Mouse (Mus musculus) c-Kit-positive CD71-positive TER-119-negative erythroid progenitor cells, embryonic 14.5 days (primary cell): ENCODE data around the gene Smchd1.
"Not testable (repeated sequence)": the region's sequence is repeated elsewhere in the genome, so short reads cannot be mapped to it uniquely, and the experiment has no call there.

Source experiments
- DNase-seq: peaks from one replicate; pipeline ENCODE4 v3.0.0-alpha.2; 2013; ENCODE audit warnings: low read depth

Gene Smchd1

GRCm38 (mm10) chr17:71474762-71475704, at the start of gene Smchd1:
Gene Smchd1, minus strand, starts transcription at chr17:71475343.
- DNase-seq = peak; percentile 88

GRCm38 (mm10) chr17:71510297-71510696, 35.2 kb upstream of the Smchd1 start:
- peak; percentile 25 for DNase-seq

GRCm38 (mm10) chr17:71506832-71507231, 31.7 kb upstream of the Smchd1 start:
- DNase-seq = no peak

- no peak for DNase-seq
Observed at GRCm38 (mm10) chr17:71495784-71496183, 20.6 kb upstream of the Smchd1 start.

- DNase-seq = no peak
Observed at GRCm38 (mm10) chr17:71491332-71491686, 16.2 kb upstream of the Smchd1 start.

- DNase-seq = peak; percentile 62
Observed at GRCm38 (mm10) chr17:71490666-71491331, 15.7 kb upstream of the Smchd1 start.

- peak; percentile 29 for DNase-seq
Observed at GRCm38 (mm10) chr17:71489703-71490461, 14.7 kb upstream of the Smchd1 start.

- peak; percentile 32 for DNase-seq
Observed at GRCm38 (mm10) chr17:71486231-71486851, 11.2 kb upstream of the Smchd1 start.

GRCm38 (mm10) chr17:71485791-71486230, 10.7 kb upstream of the Smchd1 start:
- DNase-seq = no peak

GRCm38 (mm10) chr17:71484711-71485110, 9.6 kb upstream of the Smchd1 start:
- no peak for DNase-seq

GRCm38 (mm10) chr17:71483418-71484060, 8.4 kb upstream of the Smchd1 start:
- no peak for DNase-seq

- DNase-seq = no peak
Observed at GRCm38 (mm10) chr17:71479381-71479901, 4.3 kb upstream of the Smchd1 start.

- DNase-seq = no peak
Observed at GRCm38 (mm10) chr17:71477481-71477880, 2.3 kb upstream of the Smchd1 start.

GRCm38 (mm10) chr17:71476346-71477020, 1.3 kb upstream of the Smchd1 start:
- DNase-seq = no peak

- peak; percentile 25 for DNase-seq
Observed at GRCm38 (mm10) chr17:71475705-71476089, 554 bp upstream of the Smchd1 start.

- DNase-seq = no peak
Observed at GRCm38 (mm10) chr17:71474128-71474527, 1.0 kb downstream of the Smchd1 start.

- no peak for DNase-seq
Observed at GRCm38 (mm10) chr17:71471261-71471660, 3.9 kb downstream of the Smchd1 start.

- DNase-seq = no peak
Observed at GRCm38 (mm10) chr17:71460312-71460711, 14.8 kb downstream of the Smchd1 start.

- DNase-seq = no peak
Observed at GRCm38 (mm10) chr17:71459818-71460217, 15.3 kb downstream of the Smchd1 start, which contains the start of gene Gm4707. Gene Gm4707, minus strand, starts transcription at chr17:71459918.

- not testable (repeated sequence) for DNase-seq
Observed at GRCm38 (mm10) chr17:71457361-71457760, 17.8 kb downstream of the Smchd1 start.
